Mouse (Mus musculus) macrophage (primary cell): Measurements from ENCODE around the gene Ess2. TPM values are rescaled to one million over a fixed set of nuclear protein-coding genes. Genes with fewer than 3 reads are reported as not detected.
"Not testable (repeated sequence)": the region's sequence is repeated elsewhere in the genome, so short reads cannot be mapped to it uniquely, and the experiment has no call there.

Experiments used
- H3K27ac ChIP-seq: fragments of 350-480 bp; formaldehyde crosslinking; 2 replicates; pipeline ENCODE4 v1.9.0; 2021
- H3K36me3 ChIP-seq: fragments of 350-480 bp; formaldehyde crosslinking; 2 replicates; pipeline ENCODE4 v1.9.0; 2021; ENCODE audit errors: inconsistent target
- H3K4me3 ChIP-seq: fragments of 350-480 bp; formaldehyde crosslinking; 2 replicates; pipeline ENCODE4 v1.9.0; 2021; ENCODE audit errors: inconsistent target
- H3K79me2 ChIP-seq: fragments of 350-480 bp; formaldehyde crosslinking; 2 replicates; pipeline ENCODE4 v1.9.0; 2021; ENCODE audit errors: inconsistent target
- WGBS: methylation state at CpG from one replicate; pipeline ENCODE4 v1.1.7; 2026; ENCODE audit warnings: inconsistent platforms; ENCODE audit not compliant: missing documents; 5-methylcytosine and 5-hydroxymethylcytosine counted together
- polyA plus RNA-seq: library from polyadenylated mRNA; stranded (reverse); fragments of 250-400 nt; gene quantifications from 3 replicates; pipeline ENCODE4 v1.2.4, GENCODE M21; 2018; ENCODE audit warnings: inconsistent platforms
- total RNA-seq, 78 experiments: library from RNA; depleted of rRNA; stranded (reverse); fragments of 250-400 nt; gene quantifications; 1 replicate in 9 of 78; 2 replicates in 24 of 78; 3 replicates in 43 of 78; 4 replicates in 2 of 78; pipeline ENCODE4 v1.2.4; 2018; ENCODE audit warnings: inconsistent platforms in 56 of 78

Ess2 gene
- 100 to 1,000 TPM in 1 of 26 experiments, 10 to 100 TPM in 25; 13.0 to 103 (median 64.3) TPM for total RNA-seq (2018; cell fraction: chromatin; rRNA removed)
- total RNA-seq (2018; cell fraction: cytosol; rRNA removed), result 10 to 100 TPM in 18 of 26 experiments, 1 to 10 TPM in 8; 6.2 to 14.3 (median 11.2) TPM
- total RNA-seq (2018; cell fraction: nucleus; rRNA removed), result 10 to 100 TPM; 14.2 to 44.8 (median 30.6) TPM
- polyA plus RNA-seq, result 10.8 to 12.0 TPM (median 11.9 TPM) in 3 replicates

- Histone ChIP-seq H3K79me2 (peaks cover 14% of the 10 kb centered on the region), H3K36me3 (peaks cover 33% of the 10 kb centered on the region), H3K27ac (peak within 1 kb of the TSS; percentile 22; the same call in 1 of the 2 replicates), H3K4me3 (peak within 1 kb of the TSS; percentile 86)
- under 1% methylated on average over 35 of the region's 35 CpGs for WGBS
Observed at GRCm38 (mm10) chr16:17911052-17911595, at the start of gene Ess2. TSS of gene Ess2 (minus strand) at chr16:17911348.

GRCm38 (mm10) chr16:17956052-17956638 lies 45.0 kb upstream of the Ess2 start:
- not testable (repeated sequence) for H3K4me3 ChIP-seq, H3K36me3 ChIP-seq, H3K27ac ChIP-seq, H3K79me2 ChIP-seq
- WGBS, result 94% methylated on average over 6 of the region's 17 CpGs

- Histone ChIP-seq H3K27ac (no peak overlapping the region), H3K4me3 (no peak overlapping the region), H3K36me3 (no peaks in the 10 kb centered on the region), H3K79me2 (no peaks in the 10 kb centered on the region)
- WGBS, result 85% methylated on average over 2 of the region's 4 CpGs
Observed at GRCm38 (mm10) chr16:17951618-17952017, 40.5 kb upstream of the Ess2 start.

GRCm38 (mm10) chr16:17950068-17950467 lies 38.9 kb upstream of the Ess2 start:
- no peak overlapping the region for H3K27ac ChIP-seq
- whole genome bisulfite sequencing, result 91% methylated on average over 4 of the region's 4 CpGs
- H3K4me3 ChIP-seq, result no peak overlapping the region
- no peaks in the 10 kb centered on the region for H3K36me3 ChIP-seq
- H3K79me2 ChIP-seq, result no peaks in the 10 kb centered on the region

- no peak overlapping the region for H3K4me3 ChIP-seq
- 57% methylated on average over 2 of the region's 2 CpGs for WGBS
- H3K27ac ChIP-seq, result no peak overlapping the region
- H3K79me2 ChIP-seq, result no peaks in the 10 kb centered on the region
- no peaks in the 10 kb centered on the region for H3K36me3 ChIP-seq
Observed at GRCm38 (mm10) chr16:17949421-17949877, 38.3 kb upstream of the Ess2 start.

GRCm38 (mm10) chr16:17945081-17945831 lies 34.1 kb upstream of the Ess2 start:
- Histone ChIP-seq H3K4me3 (no peak overlapping the region), H3K36me3 (no peaks in the 10 kb centered on the region), H3K27ac (no peak overlapping the region), H3K79me2 (no peaks in the 10 kb centered on the region)
- WGBS, result 83% methylated on average over 7 of the region's 7 CpGs

GRCm38 (mm10) chr16:17943466-17943865 lies 32.3 kb upstream of the Ess2 start:
- 94% methylated on average over 8 of the region's 8 CpGs for WGBS
- no peak overlapping the region for H3K27ac ChIP-seq

GRCm38 (mm10) chr16:17939255-17939751 lies 28.2 kb upstream of the Ess2 start:
- no peaks in the 10 kb centered on the region for H3K79me2 ChIP-seq
- no peak overlapping the region for H3K4me3 ChIP-seq
- no peaks in the 10 kb centered on the region for H3K36me3 ChIP-seq
- 49% methylated on average over 9 of the region's 9 CpGs for WGBS
- no peak overlapping the region for H3K27ac ChIP-seq

More at GRCm38 (mm10) chr16:17943466-17943865, 32.3 kb upstream of the Ess2 start:
- Histone ChIP-seq H3K36me3 (no peaks in the 10 kb centered on the region), H3K4me3 (no peak overlapping the region), H3K79me2 (no peaks in the 10 kb centered on the region)

GRCm38 (mm10) chr16:17938821-17939220 lies 27.7 kb upstream of the Ess2 start:
- Histone ChIP-seq H3K4me3 (no peak overlapping the region), H3K36me3 (no peaks in the 10 kb centered on the region), H3K79me2 (no peaks in the 10 kb centered on the region), H3K27ac (no peak overlapping the region)
- WGBS, result 9% methylated on average over 7 of the region's 7 CpGs

GRCm38 (mm10) chr16:17938187-17938586 lies 27.0 kb upstream of the Ess2 start:
- 42% methylated on average over 7 of the region's 7 CpGs for WGBS
- Histone ChIP-seq H3K27ac (no peak overlapping the region), H3K79me2 (no peaks in the 10 kb centered on the region), H3K4me3 (no peak overlapping the region), H3K36me3 (no peaks in the 10 kb centered on the region)

- no peaks in the 10 kb centered on the region for H3K36me3 ChIP-seq
- WGBS, result 87% methylated on average over 10 of the region's 10 CpGs
- no peak overlapping the region for H3K27ac ChIP-seq
- H3K79me2 ChIP-seq, result no peaks in the 10 kb centered on the region
- no peak overlapping the region for H3K4me3 ChIP-seq
Observed at GRCm38 (mm10) chr16:17936776-17937175, 25.6 kb upstream of the Ess2 start.

- H3K4me3 ChIP-seq, result no peak overlapping the region
- no peaks in the 10 kb centered on the region for H3K79me2 ChIP-seq
- no peaks in the 10 kb centered on the region for H3K36me3 ChIP-seq
- WGBS, result 4% methylated on average over 3 of the region's 3 CpGs
- no peak overlapping the region for H3K27ac ChIP-seq
Observed at GRCm38 (mm10) chr16:17934445-17934910, 23.3 kb upstream of the Ess2 start.

- H3K36me3 ChIP-seq, result no peaks in the 10 kb centered on the region
- H3K27ac ChIP-seq, result no peak overlapping the region
- 88% methylated on average over 9 of the region's 9 CpGs for WGBS
- no peak overlapping the region for H3K4me3 ChIP-seq
- H3K79me2 ChIP-seq, result no peaks in the 10 kb centered on the region
Observed at GRCm38 (mm10) chr16:17933594-17934444, 22.7 kb upstream of the Ess2 start.

- H3K27ac ChIP-seq, result no peak overlapping the region
- WGBS, result 93% methylated on average over 5 of the region's 5 CpGs
- no peaks in the 10 kb centered on the region for H3K36me3 ChIP-seq
- H3K4me3 ChIP-seq, result no peak overlapping the region
- H3K79me2 ChIP-seq, result no peaks in the 10 kb centered on the region
Observed at GRCm38 (mm10) chr16:17931906-17932460, 20.8 kb upstream of the Ess2 start.
